Mouse (Mus musculus) forebrain, embryonic 12.5 days (tissue): Measurements from ENCODE around the gene Arpp21. TPM values are rescaled to one million over a fixed set of nuclear protein-coding genes. Genes with fewer than 3 reads are reported as not detected.
A peak's percentile ranks its signal among the peaks of the same experiment; 100 is the strongest.

Source experiments
- ATAC-seq: fragments of 200-750 bp; cut with Nextera tagmentation; 2 replicates; pipeline ENCODE4 v1.8.0; 2017; ENCODE audit warnings: moderate TSS enrichment; ENCODE audit not compliant: low FRiP score
- H3K27ac ChIP-seq: fragments of 300-500 bp; sonication (generic); 2 replicates; pipeline ENCODE4 v1.5.1; 2016; ENCODE audit warnings: mild to moderate bottlenecking
- H3K27me3 ChIP-seq: fragments of 300-500 bp; sonication (generic); 2 replicates; pipeline ENCODE4 v1.6.1; 2016; ENCODE audit warnings: mild to moderate bottlenecking
- H3K36me3 ChIP-seq: fragments of 300-500 bp; sonication (generic); replicated peaks from 2 replicates; pipeline ENCODE4 v1.6.1; 2016; ENCODE audit warnings: mild to moderate bottlenecking
- H3K4me1 ChIP-seq: fragments of 300-500 bp; sonication (generic); 2 replicates; pipeline ENCODE4 v1.6.1; 2016
- H3K4me2 ChIP-seq: fragments of 300-500 bp; sonication (generic); 2 replicates; pipeline ENCODE4 v1.6.1; 2016; ENCODE audit warnings: mild to moderate bottlenecking, moderate library complexity
- H3K4me3 ChIP-seq: fragments of 300-500 bp; sonication (generic); replicated peaks from 2 replicates; pipeline ENCODE4 v1.5.1; 2016; ENCODE audit warnings: mild to moderate bottlenecking
- H3K9ac ChIP-seq: fragments of 300-500 bp; sonication (generic); 2 replicates; pipeline ENCODE4 v1.6.1; 2016; ENCODE audit warnings: mild to moderate bottlenecking
- H3K9me3 ChIP-seq: fragments of 300-500 bp; sonication (generic); 2 replicates; pipeline ENCODE4 v1.6.1; 2016
- WGBS: fragments of 180-500 bp; shearing (Covaris S2); methylation state at CpG from one replicate; pipeline ENCODE4 v1.1.7; 2016; 5-methylcytosine and 5-hydroxymethylcytosine counted together
- polyA plus RNA-seq: library from polyadenylated mRNA; unstranded; fragments of >200 nt; fragmentation: Nextera tagmentation; extraction: Ambion mirVana; gene quantifications from 2 replicates; pipeline ENCODE4 v1.2.1, GENCODE M21; 2016

Gene Arpp21
- polyA plus RNA-seq, 1 experiment from 2014 or later: 10.4 TPM

DNA sequence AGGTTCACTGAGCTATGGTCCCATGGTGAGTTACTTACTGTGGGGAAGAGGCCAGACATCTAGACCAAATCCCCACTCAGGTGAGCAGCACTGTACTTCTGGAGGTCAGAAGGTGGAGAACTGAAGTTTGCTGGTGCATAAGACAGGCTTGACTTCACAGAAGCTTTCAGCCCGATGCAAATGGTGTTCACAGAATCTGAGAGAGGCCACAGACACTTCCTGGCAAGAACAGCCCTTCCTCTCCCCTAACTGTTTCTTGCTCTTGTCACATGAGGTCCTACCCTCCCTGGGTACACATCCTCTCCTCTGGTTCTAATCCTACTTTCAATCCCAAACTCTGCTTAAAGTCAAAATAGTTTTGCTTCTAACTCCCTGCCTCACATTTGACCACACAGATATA, 9.2 kb downstream of the Arpp21 start:
- no peaks in the 10 kb centered on the region for H3K36me3 ChIP-seq
- no peak for ATAC-seq
- no peak overlapping the region for H3K4me3 ChIP-seq
- no peak overlapping the region for H3K9ac ChIP-seq
- no peaks in the 10 kb centered on the region for H3K4me1 ChIP-seq
- no peak overlapping the region for H3K4me2 ChIP-seq
- H3K27ac ChIP-seq: no peak overlapping the region
- peaks cover 2% of the 10 kb centered on the region; the same call in 1 of the 2 replicates for H3K27me3 ChIP-seq
- H3K9me3 ChIP-seq: no peaks in the 10 kb centered on the region
- WGBS: 69% methylated on average over 1 of the region's 1 CpGs

DNA sequence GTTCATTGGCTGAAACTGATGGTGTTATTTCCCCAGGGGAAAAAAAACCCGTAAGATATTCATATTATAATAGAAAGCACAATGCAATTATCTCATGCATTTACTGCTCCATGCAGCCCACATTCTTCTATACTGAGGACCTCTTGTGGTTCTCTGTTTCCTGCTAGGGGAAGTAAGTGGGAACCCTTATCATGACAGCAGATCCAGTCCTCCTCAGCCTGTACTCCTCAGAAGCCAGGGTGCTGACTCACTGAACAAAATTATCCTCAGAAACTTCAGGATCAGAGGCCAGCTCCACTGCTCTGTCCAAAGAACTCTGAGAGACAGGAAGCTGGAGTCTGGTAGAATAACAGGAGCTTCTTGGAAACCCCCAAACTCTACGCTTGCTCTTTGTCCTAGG, 10.7 kb downstream of the Arpp21 start:
- Histone ChIP-seq H3K27me3 (no peaks in the 10 kb centered on the region), H3K27ac (no peak overlapping the region), H3K36me3 (no peaks in the 10 kb centered on the region), H3K9ac (no peak overlapping the region), H3K4me3 (no peak overlapping the region), H3K4me1 (no peaks in the 10 kb centered on the region), H3K4me2 (no peak overlapping the region), H3K9me3 (no peaks in the 10 kb centered on the region)
- no peak for ATAC-seq
- 77% methylated on average over 2 of the region's 2 CpGs for WGBS

DNA sequence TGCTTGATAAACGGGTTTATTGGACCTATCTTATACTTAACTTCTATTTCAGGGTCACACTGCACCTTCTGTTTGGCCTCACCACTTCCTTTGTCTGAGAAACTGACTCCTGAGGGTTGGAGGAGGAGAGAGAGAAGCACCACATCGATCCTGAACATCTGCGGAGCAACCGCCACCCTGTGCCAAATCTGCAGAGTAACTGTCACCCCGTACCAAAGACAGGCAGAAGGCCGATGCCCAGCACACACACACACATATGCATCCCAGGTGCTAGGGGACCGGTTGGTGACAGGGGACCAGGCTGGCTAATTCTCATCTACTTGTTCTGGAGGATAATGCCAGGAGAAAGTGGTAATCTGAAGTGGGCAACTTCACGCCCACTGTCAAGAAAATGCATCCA, 16.4 kb downstream of the Arpp21 start:
- no peak overlapping the region for H3K4me2 ChIP-seq
- H3K4me1 ChIP-seq: no peaks in the 10 kb centered on the region
- H3K9ac ChIP-seq: no peak overlapping the region
- no peaks in the 10 kb centered on the region for H3K27me3 ChIP-seq
- H3K9me3 ChIP-seq: no peaks in the 10 kb centered on the region
- no peaks in the 10 kb centered on the region for H3K36me3 ChIP-seq
- no peak overlapping the region for H3K4me3 ChIP-seq
- WGBS: 89% methylated on average over 8 of the region's 8 CpGs
- no peak for ATAC-seq
- H3K27ac ChIP-seq: no peak overlapping the region

DNA sequence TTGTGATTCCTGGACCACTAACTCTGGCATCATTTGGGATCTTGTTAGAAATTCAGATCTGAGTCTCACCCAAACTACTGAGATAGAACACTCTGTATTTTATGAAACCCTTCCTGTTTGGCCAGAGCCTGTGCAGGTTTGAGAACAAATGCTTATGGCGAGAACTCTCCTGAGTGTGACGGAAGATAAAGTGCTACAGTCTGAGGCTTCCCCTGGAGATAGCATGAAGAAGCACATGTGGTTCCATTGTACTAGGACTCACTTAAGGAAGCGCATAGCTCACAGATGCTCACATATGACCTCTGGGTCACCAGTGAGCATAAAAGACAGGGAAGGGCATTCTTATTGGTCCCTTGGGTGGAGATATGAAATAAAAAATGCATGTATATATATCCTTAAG, 17.5 kb downstream of the Arpp21 start:
- Histone ChIP-seq H3K27ac (no peak overlapping the region), H3K4me1 (no peaks in the 10 kb centered on the region), H3K36me3 (no peaks in the 10 kb centered on the region), H3K9me3 (no peaks in the 10 kb centered on the region), H3K27me3 (no peaks in the 10 kb centered on the region), H3K4me2 (no peak overlapping the region), H3K4me3 (no peak overlapping the region), H3K9ac (no peak overlapping the region)
- 78% methylated on average over 3 of the region's 3 CpGs for WGBS
- no peak for ATAC-seq

DNA sequence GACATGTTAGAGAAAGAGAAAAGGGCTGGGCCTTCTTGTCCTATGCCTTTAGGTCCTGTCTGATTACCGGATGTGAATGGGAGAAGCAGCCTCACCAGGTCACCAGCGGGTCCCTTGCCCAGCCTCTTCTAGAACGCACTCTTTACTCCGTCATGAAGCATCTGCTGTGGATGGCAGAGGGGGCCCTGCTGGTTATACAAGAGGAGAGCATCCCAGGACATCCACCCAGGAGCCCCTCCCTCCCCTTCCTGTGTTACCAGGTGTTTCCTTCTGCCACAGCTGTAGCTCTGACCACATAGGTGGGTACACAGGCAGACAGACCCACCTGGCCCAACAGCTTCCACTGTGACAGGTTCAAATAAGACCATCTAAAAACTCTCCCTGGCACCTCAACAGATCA, 18.6 kb downstream of the Arpp21 start:
- Histone ChIP-seq H3K4me1 (no peaks in the 10 kb centered on the region), H3K27ac (no peak overlapping the region), H3K9me3 (no peaks in the 10 kb centered on the region), H3K27me3 (no peaks in the 10 kb centered on the region), H3K4me2 (no peak overlapping the region), H3K9ac (no peak overlapping the region), H3K36me3 (no peaks in the 10 kb centered on the region), H3K4me3 (no peak overlapping the region)
- WGBS: 91% methylated on average over 4 of the region's 4 CpGs
- ATAC-seq: no peak

DNA sequence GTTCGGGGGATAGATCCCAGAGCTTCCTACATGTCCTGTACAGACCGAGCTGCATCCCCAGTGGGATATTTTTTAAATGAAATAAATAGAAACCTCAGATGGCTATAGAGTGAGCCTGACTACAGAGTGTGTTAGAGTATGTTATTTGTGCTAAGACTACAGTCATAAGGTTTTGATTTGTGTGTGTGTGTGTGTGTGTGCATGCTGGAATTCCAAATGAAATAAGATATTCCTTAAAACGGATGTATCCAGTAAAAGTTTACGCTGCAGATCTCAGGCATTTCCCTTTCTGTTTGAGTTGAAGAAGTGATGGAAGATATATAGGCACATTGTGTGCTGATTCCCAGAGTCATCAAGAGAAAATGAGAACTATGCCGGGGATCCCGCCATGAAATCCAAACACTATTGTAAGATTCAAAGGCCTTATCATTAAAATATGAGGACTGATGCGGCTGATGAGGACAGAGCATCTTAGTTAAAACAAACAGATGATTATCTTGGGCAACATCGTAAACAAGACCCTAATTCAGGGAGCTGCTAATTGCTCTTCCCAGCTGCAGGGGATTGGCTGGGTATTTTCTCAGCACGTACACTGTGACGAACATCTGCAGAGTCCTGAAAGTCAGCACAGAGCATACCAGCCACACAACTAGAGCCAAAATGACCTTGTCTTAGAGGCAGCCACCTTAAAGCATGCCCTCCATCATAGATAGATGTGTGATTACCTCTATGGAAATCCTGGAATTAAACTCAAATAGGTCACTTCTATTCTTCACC, 20.5 kb downstream of the Arpp21 start:
- no peak for ATAC-seq
- no peak overlapping the region for H3K27ac ChIP-seq
- no peaks in the 10 kb centered on the region for H3K27me3 ChIP-seq
- no peak overlapping the region for H3K4me2 ChIP-seq
- no peaks in the 10 kb centered on the region for H3K36me3 ChIP-seq
- H3K4me3 ChIP-seq: no peak overlapping the region
- no peaks in the 10 kb centered on the region for H3K4me1 ChIP-seq
- H3K9me3 ChIP-seq: no peaks in the 10 kb centered on the region
- WGBS: 75% methylated on average over 10 of the region's 10 CpGs
- no peak overlapping the region for H3K9ac ChIP-seq

DNA sequence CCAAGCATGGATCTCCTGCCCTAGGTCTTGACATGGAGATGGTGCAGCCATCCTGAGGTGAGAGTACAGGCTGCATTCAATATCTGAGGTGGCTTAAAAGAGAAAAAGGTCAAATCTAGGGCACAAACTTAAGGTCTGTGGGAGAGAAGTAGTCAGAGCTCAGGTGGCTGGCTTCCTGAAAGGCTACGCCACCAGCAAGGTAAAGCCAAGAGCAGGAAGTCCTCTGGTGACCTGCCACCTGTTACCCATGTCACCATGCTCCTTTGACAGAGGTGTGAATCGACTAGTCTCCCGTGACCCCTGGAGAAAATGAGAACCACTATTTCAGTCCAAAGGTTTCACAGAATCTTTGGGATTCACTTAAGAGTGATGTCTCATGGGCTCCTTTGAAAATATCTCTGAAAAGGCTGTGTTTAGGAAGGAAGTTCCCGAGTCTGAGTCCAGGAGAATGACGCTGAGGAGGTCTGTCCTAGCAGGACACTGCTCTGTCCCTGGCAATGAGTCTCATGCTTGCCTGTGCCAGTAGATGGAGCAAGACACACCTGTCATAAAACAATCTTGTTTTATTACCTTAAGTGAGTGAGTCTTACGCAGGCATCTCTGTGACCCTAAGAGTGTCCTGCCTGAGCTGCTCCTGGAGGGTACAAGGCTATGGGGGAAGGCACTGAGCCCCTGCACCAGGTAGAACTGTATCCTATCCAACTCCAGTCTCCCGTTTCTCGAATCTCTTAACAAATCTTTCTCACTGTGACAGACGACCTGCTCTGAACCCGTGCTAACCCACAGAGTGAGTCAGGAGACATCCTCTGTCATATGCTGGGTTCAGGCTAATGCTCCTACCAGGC, 22.1 kb downstream of the Arpp21 start:
- Histone ChIP-seq H3K27ac (no peak overlapping the region), H3K4me2 (no peak overlapping the region), H3K4me3 (no peak overlapping the region), H3K36me3 (no peaks in the 10 kb centered on the region), H3K4me1 (no peaks in the 10 kb centered on the region), H3K27me3 (no peaks in the 10 kb centered on the region), H3K9me3 (no peaks in the 10 kb centered on the region), H3K9ac (no peak overlapping the region)
- WGBS: 79% methylated on average over 10 of the region's 10 CpGs
- ATAC-seq: no peak

DNA sequence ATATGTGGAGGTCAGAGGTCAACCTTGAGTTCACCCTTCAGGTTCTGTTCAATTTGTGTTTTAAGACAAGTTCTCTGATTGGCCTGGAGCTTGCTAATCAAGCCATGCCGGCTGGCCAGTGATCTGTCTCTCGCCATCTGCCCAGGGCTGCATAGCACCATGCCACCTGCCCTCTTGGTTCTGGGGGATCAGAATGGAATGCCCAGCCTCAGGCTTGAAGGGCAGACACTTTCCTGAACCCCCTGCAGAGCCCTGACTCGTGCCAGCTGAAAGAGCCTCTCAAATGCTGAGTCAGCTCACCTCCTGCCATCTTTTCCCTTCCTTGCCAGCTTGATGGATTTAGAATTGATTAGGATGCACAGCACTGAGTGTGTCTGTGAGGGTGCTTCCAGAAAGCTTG, 25.9 kb downstream of the Arpp21 start:
- WGBS: 66% methylated on average over 3 of the region's 3 CpGs
- Histone ChIP-seq H3K27me3 (no peaks in the 10 kb centered on the region), H3K9ac (no peak overlapping the region), H3K36me3 (no peaks in the 10 kb centered on the region), H3K4me2 (no peak overlapping the region), H3K4me1 (peaks cover 8% of the 10 kb centered on the region), H3K9me3 (no peaks in the 10 kb centered on the region), H3K4me3 (no peak overlapping the region), H3K27ac (no peak overlapping the region)
- no peak for ATAC-seq

DNA sequence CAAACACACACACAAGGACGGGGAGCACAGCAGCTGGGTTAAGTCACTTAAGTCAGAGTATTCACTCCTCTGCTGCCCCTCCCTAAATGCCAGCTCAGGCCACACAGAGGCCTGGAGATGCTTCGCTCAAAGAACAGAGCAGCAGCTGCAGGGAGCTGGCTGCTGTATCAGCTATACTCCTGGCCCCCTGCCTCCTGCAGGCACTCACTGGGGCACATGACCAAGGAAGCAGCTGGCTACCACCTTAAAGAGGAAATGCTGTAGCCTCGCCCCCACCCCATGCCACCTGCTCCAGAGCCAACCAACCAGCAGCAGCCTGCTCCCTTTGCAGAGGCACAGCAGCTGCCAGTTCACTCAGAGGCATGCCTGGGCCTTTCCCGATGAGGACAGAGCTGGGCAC, 28.0 kb downstream of the Arpp21 start:
- Histone ChIP-seq H3K4me3 (no peak overlapping the region), H3K4me1 (peaks cover 8% of the 10 kb centered on the region), H3K27ac (peak overlapping the region; percentile 39), H3K9me3 (no peaks in the 10 kb centered on the region), H3K36me3 (no peaks in the 10 kb centered on the region), H3K27me3 (no peaks in the 10 kb centered on the region), H3K4me2 (no peak overlapping the region), H3K9ac (no peak overlapping the region)
- peak; percentile 94 for ATAC-seq
- WGBS: 13% methylated on average over 4 of the region's 4 CpGs

DNA sequence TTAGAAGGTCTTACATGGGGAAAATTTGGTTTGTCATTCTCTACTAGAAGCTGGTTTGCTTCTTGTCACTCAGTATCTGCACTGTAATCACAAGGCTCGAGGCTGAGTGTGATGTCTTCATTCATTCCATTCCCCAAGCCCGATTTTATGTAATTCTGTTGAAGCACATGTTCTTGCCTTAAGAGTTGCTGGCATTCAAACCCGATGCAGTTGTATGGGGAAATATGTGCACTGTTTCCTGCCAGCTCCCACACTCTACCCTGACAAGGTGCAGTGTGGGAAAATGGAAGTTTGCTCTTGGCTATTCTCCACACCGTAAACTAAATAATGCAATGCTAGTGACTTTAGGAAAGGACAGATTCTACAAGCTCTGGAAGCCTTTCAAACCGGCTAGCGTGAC, 37.4 kb downstream of the Arpp21 start:
- Histone ChIP-seq H3K36me3 (no peaks in the 10 kb centered on the region), H3K9me3 (no peaks in the 10 kb centered on the region), H3K27ac (no peak overlapping the region), H3K4me1 (no peaks in the 10 kb centered on the region), H3K27me3 (no peaks in the 10 kb centered on the region), H3K9ac (no peak overlapping the region), H3K4me3 (no peak overlapping the region), H3K4me2 (no peak overlapping the region)
- WGBS: 89% methylated on average over 6 of the region's 6 CpGs
- no peak for ATAC-seq

DNA sequence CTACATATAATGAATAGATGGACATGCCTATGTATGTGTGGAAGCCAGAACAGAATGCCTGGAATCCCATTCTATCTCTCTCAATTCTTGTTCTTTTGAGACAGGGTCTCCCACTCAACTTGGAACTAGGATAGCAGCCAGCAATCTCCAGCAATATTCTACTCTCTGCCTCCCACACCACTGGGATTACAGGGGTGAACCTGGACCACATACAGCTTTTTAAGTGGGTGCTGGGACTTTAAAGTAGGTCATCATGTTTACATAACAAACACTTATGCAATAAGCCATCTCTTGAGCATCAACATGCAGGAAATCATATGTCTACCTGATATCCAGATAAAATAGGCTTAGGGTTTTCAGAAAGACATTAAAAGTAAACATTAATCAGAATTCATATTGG, 41.7 kb downstream of the Arpp21 start:
- H3K9me3 ChIP-seq: no peaks in the 10 kb centered on the region

DNA sequence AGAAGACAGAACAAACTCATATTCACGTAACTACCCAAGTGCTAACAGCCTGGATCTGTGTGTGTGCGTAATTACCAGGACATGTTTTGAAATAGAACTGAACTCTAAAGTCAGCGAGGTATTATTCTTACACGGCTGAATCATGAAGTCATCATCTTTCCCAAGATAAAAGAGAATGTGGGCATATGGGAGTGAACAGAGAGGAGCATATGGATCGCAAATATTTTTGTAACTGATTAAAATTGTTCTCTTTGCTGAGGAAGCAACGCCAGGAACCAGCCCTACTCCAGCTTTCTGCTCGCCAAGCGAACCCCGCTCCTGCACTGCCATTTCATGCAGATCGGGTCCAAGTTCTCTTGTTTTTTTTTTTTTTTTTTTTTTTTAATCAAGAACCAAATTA, 46.3 kb downstream of the Arpp21 start:
- Histone ChIP-seq H3K4me1 (peaks cover 30% of the 10 kb centered on the region), H3K4me3 (no peak overlapping the region), H3K27me3 (peaks cover 22% of the 10 kb centered on the region), H3K27ac (no peak overlapping the region), H3K9me3 (no peaks in the 10 kb centered on the region), H3K36me3 (no peaks in the 10 kb centered on the region), H3K9ac (no peak overlapping the region), H3K4me2 (no peak overlapping the region)
- ATAC-seq: no peak
- WGBS: 85% methylated on average over 10 of the region's 10 CpGs

More for the DNA sequence above, 41.7 kb downstream of the Arpp21 start:
- Histone ChIP-seq H3K4me3 (no peak overlapping the region), H3K4me2 (no peak overlapping the region), H3K36me3 (no peaks in the 10 kb centered on the region), H3K4me1 (no peaks in the 10 kb centered on the region), H3K9ac (no peak overlapping the region), H3K27ac (no peak overlapping the region), H3K27me3 (no peaks in the 10 kb centered on the region)
- no peak for ATAC-seq
